28 mouse cellular contexts compared by ENCODE assay signal in the genomic region with DNA sequence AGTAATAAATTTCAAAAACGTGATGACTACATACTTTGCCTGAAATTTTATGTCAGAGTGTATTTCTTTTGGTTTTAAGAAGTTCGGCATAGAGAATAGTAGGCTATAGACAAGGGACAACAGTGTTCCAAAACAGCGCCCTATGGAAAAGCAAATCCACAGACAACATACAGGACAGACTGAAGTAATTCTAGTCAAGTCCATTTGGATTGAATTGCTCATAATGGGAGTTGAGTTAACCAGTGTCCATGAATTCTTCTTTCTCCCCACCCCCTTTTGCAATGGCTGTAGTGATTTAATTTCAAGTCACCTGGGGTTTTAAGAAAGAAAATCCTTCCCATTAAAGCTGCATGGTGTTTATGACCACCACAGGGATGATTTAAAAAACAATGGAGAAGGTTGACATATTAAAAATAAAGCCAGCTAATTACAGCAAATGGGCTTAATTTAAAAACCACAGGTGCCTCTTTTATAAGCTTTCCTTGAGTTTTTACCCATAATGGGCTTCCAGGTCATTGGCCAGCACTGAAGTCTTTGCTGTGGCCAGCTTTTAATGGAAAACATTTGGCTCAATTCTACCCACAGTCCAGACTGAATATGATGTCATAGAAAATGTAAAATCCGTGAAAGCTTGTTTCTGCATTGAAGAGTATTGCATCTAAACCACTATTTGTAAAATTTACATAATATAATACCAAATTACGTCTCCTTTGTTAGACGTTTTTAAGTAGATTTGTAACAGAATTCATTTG.
DNase-seq lines count a peak whose midpoint lies in the region; ATAC-seq lines count a peak whose summit lies in the region.
"Had no signal": no experiment of that assay in that cellular context is flagged by ENCODE, and none has a peak within 500 bp of the region (broad histone marks: within the 10 kb centered on the region; RNA-seq: fewer than 3 reads in every experiment).

No protein-coding gene starts in this region.

- 46% methylated on average over 6 of the region's 6 CpGs for WGBS in limb, embryonic 11.5 days
- WGBS in limb, embryonic 10.5 days: 77% methylated on average over 6 of the region's 6 CpGs
- 42% methylated on average over 6 of the region's 6 CpGs for WGBS in limb, embryonic 12.5 days
- WGBS in midbrain, embryonic 13.5 days: 87% methylated on average over 6 of the region's 6 CpGs

- no peaks in the 10 kb centered on the region for H3K4me1 ChIP-seq in limb, embryonic 11.5 days (ENCODE audit: control insufficient read depth, insufficient read depth, low read length)
- peaks cover 17% of the 10 kb centered on the region for H3K4me1 ChIP-seq in limb, embryonic 10.5 days
- peaks cover 4% of the 10 kb centered on the region; the same call in 1 of the 2 replicates for H3K4me1 ChIP-seq in limb, embryonic 12.5 days (replicated peaks)
- no peaks in the 10 kb centered on the region for H3K4me1 ChIP-seq in midbrain, embryonic 13.5 days (replicated peaks)
- H3K4me1 ChIP-seq: forebrain, embryonic 10.5 days; forebrain, embryonic 15.5 days; heart, embryonic 12.5 days; heart, embryonic 15.5 days; hindbrain, embryonic 10.5 days; hindbrain, embryonic 13.5 days had no signal

- H3K9me3 ChIP-seq in limb, embryonic 11.5 days (ENCODE audit: control insufficient read depth, low read length): no peaks in the 10 kb centered on the region
- no peaks in the 10 kb centered on the region for H3K9me3 ChIP-seq in limb, embryonic 10.5 days (replicated peaks)
- no peaks in the 10 kb centered on the region for H3K9me3 ChIP-seq in limb, embryonic 12.5 days
- no peaks in the 10 kb centered on the region for H3K9me3 ChIP-seq in midbrain, embryonic 13.5 days
- H3K9me3 ChIP-seq: forebrain, embryonic 10.5 days; forebrain, embryonic 15.5 days; heart, embryonic 12.5 days; heart, embryonic 15.5 days; hindbrain, embryonic 10.5 days; hindbrain, embryonic 13.5 days had no signal

- H3K4me3 ChIP-seq in limb, embryonic 11.5 days (ENCODE audit: low read depth, low read length): no peak overlapping the region
- no peak overlapping the region for H3K4me3 ChIP-seq in limb, embryonic 10.5 days
- no peak overlapping the region for H3K4me3 ChIP-seq in limb, embryonic 12.5 days (replicated peaks)
- no peak overlapping the region for H3K4me3 ChIP-seq in midbrain, embryonic 13.5 days (replicated peaks)
- H3K4me3 ChIP-seq: forebrain, embryonic 10.5 days; forebrain, embryonic 15.5 days; gastrocnemius, adult 2 months; heart, embryonic 12.5 days; heart, embryonic 15.5 days; hindbrain, embryonic 10.5 days; hindbrain, embryonic 13.5 days had no signal

- H3K36me3 ChIP-seq in limb, embryonic 11.5 days (ENCODE audit: control insufficient read depth, insufficient read depth, low read length): no peaks in the 10 kb centered on the region
- no peaks in the 10 kb centered on the region for H3K36me3 ChIP-seq in limb, embryonic 10.5 days
- no peaks in the 10 kb centered on the region for H3K36me3 ChIP-seq in limb, embryonic 12.5 days
- H3K36me3 ChIP-seq in midbrain, embryonic 13.5 days: no peaks in the 10 kb centered on the region
- H3K36me3 ChIP-seq: forebrain, embryonic 10.5 days; forebrain, embryonic 15.5 days; heart, embryonic 12.5 days; heart, embryonic 15.5 days; hindbrain, embryonic 10.5 days; hindbrain, embryonic 13.5 days had no signal

- H3K4me2 ChIP-seq in limb, embryonic 11.5 days (ENCODE audit: low read depth, severe bottlenecking): no peak overlapping the region
- H3K4me2 ChIP-seq in limb, embryonic 12.5 days: no peak overlapping the region
- no peak overlapping the region for H3K4me2 ChIP-seq in midbrain, embryonic 13.5 days (replicated peaks)
- H3K4me2 ChIP-seq: forebrain, embryonic 15.5 days; heart, embryonic 12.5 days; heart, embryonic 15.5 days; hindbrain, embryonic 13.5 days had no signal

- H3K9ac ChIP-seq in limb, embryonic 11.5 days (ENCODE audit: low read length): no peak overlapping the region
- no peak overlapping the region for H3K9ac ChIP-seq in limb, embryonic 12.5 days (replicated peaks)
- H3K9ac ChIP-seq in midbrain, embryonic 13.5 days (replicated peaks): no peak overlapping the region
- H3K9ac ChIP-seq: forebrain, embryonic 15.5 days; heart, embryonic 12.5 days; heart, embryonic 15.5 days; hindbrain, embryonic 13.5 days had no signal

- H3K27me3 ChIP-seq in limb, embryonic 11.5 days (ENCODE audit: control insufficient read depth, insufficient read depth, low read length): no peaks in the 10 kb centered on the region
- no peaks in the 10 kb centered on the region for H3K27me3 ChIP-seq in limb, embryonic 10.5 days (ENCODE audit: low read depth, poor library complexity, severe bottlenecking)
- no peaks in the 10 kb centered on the region for H3K27me3 ChIP-seq in limb, embryonic 12.5 days
- H3K27me3 ChIP-seq in midbrain, embryonic 13.5 days: no peaks in the 10 kb centered on the region
- H3K27me3 ChIP-seq: forebrain, embryonic 15.5 days; heart, embryonic 12.5 days; heart, embryonic 15.5 days; hindbrain, embryonic 13.5 days had no signal

- no peak overlapping the region for H3K27ac ChIP-seq in limb, embryonic 11.5 days (replicated peaks; ENCODE audit: low read depth, low read length)
- no peak overlapping the region for H3K27ac ChIP-seq in limb, embryonic 10.5 days
- H3K27ac ChIP-seq in limb, embryonic 12.5 days: no peak overlapping the region
- no peak overlapping the region for H3K27ac ChIP-seq in midbrain, embryonic 13.5 days
- H3K27ac ChIP-seq: forebrain, embryonic 10.5 days; forebrain, embryonic 15.5 days; gastrocnemius, adult 2 months; heart, embryonic 15.5 days; hindbrain, embryonic 10.5 days; hindbrain, embryonic 13.5 days had no signal

- ATAC-seq in limb, embryonic 11.5 days (ENCODE audit: insufficient number of reproducible peaks, low FRiP score, low TSS enrichment, low read depth): peak; percentile 77
- ATAC-seq in limb, embryonic 12.5 days (ENCODE audit: insufficient number of reproducible peaks, insufficient read depth, low FRiP score, low TSS enrichment, low read depth): peak; percentile 78
- ATAC-seq in midbrain, embryonic 13.5 days: no peak
- ATAC-seq: activated CD4-positive, CD25-positive, alpha-beta regulatory T cell, adult 4 months; forebrain, embryonic 15.5 days; hindbrain, embryonic 16.5 days; inflammation-experienced regulatory T-cells, adult 6 months; intestine, embryonic 16.5 days had no signal

- peak; percentile 6 for DNase-seq in embryo, embryonic 10.5 days (ENCODE audit: low spot score)
- no peak for DNase-seq in embryo, embryonic 10 days (ENCODE audit: low spot score)
- DNase-seq in limb, embryonic 11.5 days (ENCODE audit: low spot score): peak; percentile 25
- no peak for DNase-seq in limb, embryonic 10.5 days (ENCODE audit: low spot score)
- DNase-seq in cerebellum, postnatal 14 days: no peak
- DNase-seq in kidney, adult 9 months: no peak
- DNase-seq: adrenal gland, adult 8-10 months; adrenal gland, postnatal 25 days; cerebellum, adult 18-20 months; cerebellum, adult 9-10 months; cerebellum, postnatal 25 days; gastrocnemius, adult 2 months; gastrocnemius, postnatal 14 days; heart, adult 18-20 months; heart, postnatal 10 days; heart, postnatal 36 days had no signal

Comparison
In these comparisons a context has a peak if more than half of its experiments do, and no peak if none do; other contexts are left out.
1. DNase-seq: peak in embryo, embryonic 10.5 days (single experiment) and limb, embryonic 11.5 days (single experiment); none in embryo, embryonic 10 days (single experiment), limb, embryonic 10.5 days (single experiment), cerebellum, postnatal 14 days (0 of 2) and kidney, adult 9 months (single experiment).